Mouse (Mus musculus) cortical plate, adult 2 months (tissue): ENCODE data around the gene Krtap17-1.

Experiments
- CTCF ChIP-seq: fragments of 200-500 bp; IDR thresholded peaks from 2 replicates; pipeline ENCODE4 v1.5.1; 2011; ENCODE audit warnings: mild to moderate bottlenecking, control low read depth, low read length; ENCODE audit not compliant: insufficient read depth; ENCODE audit errors: extremely low read depth
- POLR2A ChIP-seq: fragments of 200-500 bp; IDR thresholded peaks from 2 replicates; pipeline ENCODE4 v1.6.1; 2011; ENCODE audit warnings: mild to moderate bottlenecking, low read length, control low read depth; ENCODE audit not compliant: insufficient read depth; ENCODE audit errors: extremely low read depth

DNA sequence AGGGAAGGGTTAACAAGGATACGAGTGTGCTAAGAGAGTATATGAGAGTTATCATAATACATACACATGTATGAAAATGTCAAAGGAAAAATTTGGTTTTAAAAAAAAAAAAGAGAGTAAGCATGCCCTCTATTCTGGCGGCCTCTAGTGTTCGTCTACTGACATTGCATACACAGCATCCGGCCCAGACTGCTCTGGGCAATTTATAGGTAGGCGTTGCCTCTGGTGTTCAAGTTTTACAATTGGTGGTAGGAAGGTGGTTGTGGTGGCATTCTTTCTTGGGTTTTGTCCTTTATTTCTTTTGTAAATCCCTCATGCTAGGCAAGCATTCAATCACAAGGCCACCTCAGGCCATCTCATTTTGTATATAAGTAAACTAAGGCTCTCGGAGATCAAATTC is 11.1 kb upstream of the Krtap17-1 start:
- TF ChIP-seq CTCF, result peak; percentile 71
- no peak for TF ChIP-seq POLR2A
